Mouse (Mus musculus) midbrain, embryonic 14.5 days (tissue): ENCODE measurements around the gene Myt1. TPM values are rescaled to one million over a fixed set of nuclear protein-coding genes. Genes with fewer than 3 reads are reported as not detected.

Experiments
- ATAC-seq: fragments of 200-750 bp; cut with Nextera tagmentation; 2 replicates; pipeline ENCODE4 v1.8.0; 2017; ENCODE audit warnings: moderate number of reproducible peaks, moderate library complexity; ENCODE audit not compliant: low FRiP score, low TSS enrichment
- DNase-seq: peaks from one replicate; pipeline ENCODE4 v3.0.0-alpha.2; 2015
- H3K27ac ChIP-seq: fragments of 300-500 bp; sonication (generic); replicated peaks from 2 replicates; pipeline ENCODE4 v1.5.1; 2014; ENCODE audit warnings: mild to moderate bottlenecking, low read depth, low read length, moderate library complexity
- H3K27me3 ChIP-seq: fragments of 300-500 bp; sonication (generic); 2 replicates; pipeline ENCODE4 v1.6.1; 2014; ENCODE audit warnings: low read length, control low read depth, mixed read lengths; ENCODE audit not compliant: control insufficient read depth, insufficient read depth
- H3K36me3 ChIP-seq: fragments of 300-500 bp; sonication (generic); 2 replicates; pipeline ENCODE4 v1.6.1; 2014; ENCODE audit warnings: low read length, control low read depth; ENCODE audit not compliant: control insufficient read depth, insufficient read depth
- H3K4me1 ChIP-seq: fragments of 300-500 bp; sonication (generic); 2 replicates; pipeline ENCODE4 v1.6.1; 2014; ENCODE audit warnings: mild to moderate bottlenecking, antibody characterized with exemption, low read length, control low read depth; ENCODE audit not compliant: control insufficient read depth, insufficient read depth
- H3K4me2 ChIP-seq: fragments of 300-500 bp; sonication (generic); 2 replicates; pipeline ENCODE4 v1.6.1; 2014; ENCODE audit warnings: mild to moderate bottlenecking, low read length, moderate library complexity
- H3K4me3 ChIP-seq: fragments of 300-500 bp; sonication (generic); replicated peaks from 2 replicates; pipeline ENCODE4 v1.5.1; 2014; ENCODE audit warnings: low read depth, low read length
- H3K9ac ChIP-seq: fragments of 300-500 bp; sonication (generic); replicated peaks from 2 replicates; pipeline ENCODE4 v1.6.1; 2014; ENCODE audit warnings: mild to moderate bottlenecking, low read length, moderate library complexity
- H3K9me3 ChIP-seq: fragments of 300-500 bp; sonication (generic); 2 replicates; pipeline ENCODE4 v1.6.1; 2016; ENCODE audit warnings: low read length, control low read depth, mixed read lengths; ENCODE audit not compliant: control insufficient read depth
- WGBS: fragments of 180-500 bp; shearing (Covaris S2); extraction: QIAGEN DNeasy Blood & Tissue Kit; methylation state at CpG from one replicate; pipeline ENCODE4 v1.1.7; 2014; 5-methylcytosine and 5-hydroxymethylcytosine counted together
- polyA plus RNA-seq: library from polyadenylated mRNA; unstranded; fragments of >200 nt; fragmentation: Nextera tagmentation; extraction: Ambion mirVana; gene quantifications from 2 replicates; pipeline ENCODE4 v1.2.1, GENCODE M21; 2014

Gene Myt1
- polyA plus RNA-seq, 1 experiment from 2014 or later, result 31.3 TPM

GRCm38 (mm10) chr2:181727659-181728262, 35.4 kb upstream of the Myt1 start:
- DNase-seq (peak; percentile 31), ATAC-seq (peak; percentile 46; the same call in 1 of the 2 replicates)
- Histone ChIP-seq H3K27me3 (no peaks in the 10 kb centered on the region), H3K9me3 (no peaks in the 10 kb centered on the region), H3K27ac (no peak overlapping the region), H3K4me2 (no peak overlapping the region), H3K36me3 (peaks cover 21% of the 10 kb centered on the region), H3K9ac (no peak overlapping the region), H3K4me3 (no peak overlapping the region), H3K4me1 (peaks cover 3% of the 10 kb centered on the region; the same call in 1 of the 2 replicates)
- 25% methylated on average over 9 of the region's 9 CpGs for WGBS

- Histone ChIP-seq H3K9me3 (no peaks in the 10 kb centered on the region), H3K27ac (no peak overlapping the region), H3K9ac (no peak overlapping the region), H3K27me3 (no peaks in the 10 kb centered on the region), H3K4me2 (no peak overlapping the region), H3K4me3 (no peak overlapping the region), H3K36me3 (peaks cover 18% of the 10 kb centered on the region), H3K4me1 (peaks cover 3% of the 10 kb centered on the region; the same call in 1 of the 2 replicates)
- no peak for ATAC-seq
- 70% methylated on average over 3 of the region's 3 CpGs for WGBS
- DNase-seq, result no peak
Measured at GRCm38 (mm10) chr2:181730051-181730450, 33.1 kb upstream of the Myt1 start.

- H3K4me2 ChIP-seq, result no peak overlapping the region
- H3K9me3 ChIP-seq, result no peaks in the 10 kb centered on the region
- H3K27ac ChIP-seq, result no peak overlapping the region
- DNase-seq, result no peak
- H3K4me1 ChIP-seq, result no peaks in the 10 kb centered on the region
- WGBS, result 85% methylated on average over 1 of the region's 1 CpGs
- H3K9ac ChIP-seq, result no peak overlapping the region
- no peak for ATAC-seq
- H3K4me3 ChIP-seq, result no peak overlapping the region
- no peaks in the 10 kb centered on the region for H3K36me3 ChIP-seq
- no peaks in the 10 kb centered on the region for H3K27me3 ChIP-seq
Measured at GRCm38 (mm10) chr2:181752626-181753025, 10.5 kb upstream of the Myt1 start.

GRCm38 (mm10) chr2:181758147-181758725, 4.9 kb upstream of the Myt1 start:
- ATAC-seq (no peak), DNase-seq (no peak)
- Histone ChIP-seq H3K4me2 (no peak overlapping the region), H3K27me3 (no peaks in the 10 kb centered on the region), H3K36me3 (no peaks in the 10 kb centered on the region), H3K9me3 (no peaks in the 10 kb centered on the region), H3K9ac (no peak overlapping the region), H3K4me3 (no peak overlapping the region), H3K4me1 (peaks cover 28% of the 10 kb centered on the region), H3K27ac (peak overlapping the region; percentile 34; the same call in 1 of the 2 replicates)
- WGBS, result 71% methylated on average over 2 of the region's 2 CpGs

DNA sequence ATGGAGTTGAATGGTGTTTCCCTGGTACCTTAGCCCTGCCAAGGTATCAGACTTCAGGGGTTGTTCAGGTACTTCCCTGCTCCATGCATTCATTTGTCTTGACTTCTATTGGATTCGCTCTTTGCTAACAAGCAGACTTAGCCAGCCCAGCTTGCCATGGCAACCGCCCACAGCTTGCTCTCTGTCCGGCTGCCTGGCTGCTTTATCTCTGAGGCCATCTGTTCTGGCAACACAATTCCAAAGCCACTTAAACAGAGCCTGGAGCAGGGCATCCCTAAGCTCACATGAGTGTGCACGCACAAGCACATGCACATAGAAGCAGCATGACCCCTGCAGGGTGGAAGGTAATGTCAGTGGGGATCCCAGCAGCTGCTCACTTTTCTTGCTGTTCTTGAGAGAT, 4.1 kb upstream of the Myt1 start:
- H3K27me3 ChIP-seq, result no peaks in the 10 kb centered on the region
- H3K9me3 ChIP-seq, result no peaks in the 10 kb centered on the region
- H3K4me2 ChIP-seq, result no peak overlapping the region
- H3K4me1 ChIP-seq, result peaks cover 36% of the 10 kb centered on the region
- no peak overlapping the region for H3K9ac ChIP-seq
- peak overlapping the region; percentile 34 for H3K27ac ChIP-seq
- no peaks in the 10 kb centered on the region for H3K36me3 ChIP-seq
- no peak overlapping the region for H3K4me3 ChIP-seq
- peak; percentile 76 for DNase-seq
- peak; percentile 41; the same call in 1 of the 2 replicates for ATAC-seq
- WGBS, result 7% methylated on average over 4 of the region's 4 CpGs

DNA sequence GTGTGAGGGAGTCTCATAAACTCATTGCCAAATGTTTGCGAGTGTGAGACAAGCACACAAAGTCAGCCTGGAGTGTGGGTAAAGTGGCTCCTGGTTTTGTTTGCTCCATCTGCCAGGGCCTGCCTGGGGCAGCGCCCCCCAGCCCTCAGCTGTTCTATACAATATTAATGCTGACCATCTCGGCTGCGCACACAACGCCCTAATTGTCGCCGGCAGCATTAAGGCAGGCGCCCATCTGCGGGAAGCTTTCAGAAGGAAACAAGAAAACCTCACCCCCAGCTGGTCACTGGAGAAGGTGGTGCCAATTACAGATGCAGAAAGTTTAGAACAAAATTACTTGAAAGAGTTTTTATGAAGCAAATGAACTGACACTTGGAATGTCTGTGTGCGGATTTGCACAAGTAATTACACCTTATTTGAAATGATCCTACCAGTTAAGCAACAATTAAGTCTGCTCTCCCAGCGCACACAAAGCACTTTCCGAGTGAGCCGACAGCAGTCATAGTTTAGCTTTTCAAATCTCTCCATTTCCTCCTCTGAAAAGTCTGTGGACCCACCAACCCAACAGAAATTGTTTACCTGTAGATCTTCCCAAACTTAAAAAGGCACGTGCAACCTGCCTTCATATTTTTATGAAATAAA, 875 bp downstream of the Myt1 start:
- DNase-seq (peak; percentile 76), ATAC-seq (0 out of 2 replicates have a peak, but pooled peaks have one; percentile 15)
- Histone ChIP-seq H3K4me1 (peaks cover 63% of the 10 kb centered on the region), H3K36me3 (no peaks in the 10 kb centered on the region), H3K27me3 (no peaks in the 10 kb centered on the region), H3K27ac (peak overlapping the region; percentile 90), H3K4me2 (peak overlapping the region; percentile 76), H3K4me3 (peak overlapping the region; percentile 57), H3K9me3 (no peaks in the 10 kb centered on the region), H3K9ac (peak overlapping the region; percentile 52)
- 4% methylated on average over 14 of the region's 14 CpGs for WGBS

DNA sequence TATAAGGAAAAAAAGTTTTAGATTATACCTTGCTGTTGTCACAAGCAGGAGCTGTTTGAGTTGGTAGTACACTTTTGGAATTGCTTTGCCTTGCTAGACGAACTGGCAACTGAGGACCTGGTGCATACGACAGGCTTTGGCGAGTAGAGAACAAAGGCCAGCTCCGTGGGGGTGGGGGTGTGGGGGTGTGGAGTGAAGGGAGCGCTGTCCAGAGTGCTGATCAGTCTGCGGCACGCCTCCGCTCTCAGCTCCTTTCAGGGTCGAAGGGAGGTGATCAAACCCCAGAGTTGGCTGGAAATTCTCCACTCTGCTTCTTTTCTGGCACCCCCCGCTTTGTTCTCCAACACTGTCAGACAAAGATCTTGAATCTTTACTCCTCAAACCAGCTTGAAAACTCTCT, 1.5 kb downstream of the Myt1 start:
- Histone ChIP-seq H3K9me3 (no peaks in the 10 kb centered on the region), H3K9ac (peak overlapping the region; percentile 52), H3K4me3 (peak overlapping the region; percentile 57), H3K4me1 (peaks cover 63% of the 10 kb centered on the region), H3K27ac (peak overlapping the region; percentile 90), H3K36me3 (no peaks in the 10 kb centered on the region), H3K4me2 (peak overlapping the region; percentile 76), H3K27me3 (no peaks in the 10 kb centered on the region)
- under 1% methylated on average over 10 of the region's 10 CpGs for WGBS
- DNase-seq (peak; percentile 81), ATAC-seq (peak; percentile 59; the same call in 1 of the 2 replicates)

DNA sequence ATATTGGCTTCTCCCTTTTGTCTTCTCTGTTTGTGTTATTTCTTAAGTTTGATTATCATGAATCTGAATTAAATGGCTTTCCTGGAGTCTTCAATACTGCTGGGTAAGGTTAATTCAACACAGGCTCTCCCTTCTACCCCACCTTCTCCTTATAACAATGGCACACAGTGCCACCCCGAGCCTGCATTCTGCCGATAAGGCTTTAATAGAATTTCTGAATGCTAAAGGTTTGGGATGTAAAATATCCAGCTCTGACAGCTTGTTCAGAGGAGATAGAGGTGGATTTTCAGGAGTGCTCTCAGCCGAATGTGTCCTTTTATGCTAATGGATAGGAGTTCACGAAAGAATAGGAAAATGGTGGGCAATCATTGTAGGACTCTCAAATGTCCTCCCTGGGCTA, 2.1 kb downstream of the Myt1 start:
- ATAC-seq (no peak), DNase-seq (peak; percentile 79)
- H3K27ac ChIP-seq, result peak overlapping the region; percentile 90
- H3K9me3 ChIP-seq, result no peaks in the 10 kb centered on the region
- H3K9ac ChIP-seq, result peak overlapping the region; percentile 52
- H3K4me3 ChIP-seq, result peak overlapping the region; percentile 57
- no peaks in the 10 kb centered on the region for H3K27me3 ChIP-seq
- H3K4me1 ChIP-seq, result peaks cover 64% of the 10 kb centered on the region
- WGBS, result 23% methylated on average over 4 of the region's 4 CpGs
- no peaks in the 10 kb centered on the region for H3K36me3 ChIP-seq
- peak overlapping the region; percentile 76 for H3K4me2 ChIP-seq
